Mouse (Mus musculus): ENCODE results near the gene Lamtor5.

Lamtor5 gene

GRCm38 (mm10) chr3:107278479-107279269, at the start of gene Lamtor5:
Gene Lamtor5, plus strand, starts transcription at chr3:107278858.
- DNase-seq: peak; percentile 96

- no peak for DNase-seq
Observed at GRCm38 (mm10) chr3:107229221-107229620, 49.4 kb upstream of the Lamtor5 start.

GRCm38 (mm10) chr3:107229822-107230221, 48.8 kb upstream of the Lamtor5 start:
- no peak for DNase-seq

GRCm38 (mm10) chr3:107230527-107230926, 48.1 kb upstream of the Lamtor5 start, which contains the start of gene A630076J17Rik:
Gene A630076J17Rik, plus strand, starts transcription at chr3:107230614.
- no peak for DNase-seq

- no peak for DNase-seq
Observed at GRCm38 (mm10) chr3:107231202-107231601, 47.5 kb upstream of the Lamtor5 start.

- peak; percentile 77 to 88 for DNase-seq
Observed at GRCm38 (mm10) chr3:107233351-107233813, 45.3 kb upstream of the Lamtor5 start.

- DNase-seq: no peak
Observed at GRCm38 (mm10) chr3:107233945-107234344, 44.7 kb upstream of the Lamtor5 start.

- DNase-seq: no peak
Observed at GRCm38 (mm10) chr3:107238051-107238450, 40.6 kb upstream of the Lamtor5 start.

- DNase-seq: no peak
Observed at GRCm38 (mm10) chr3:107238471-107238980, 40.1 kb upstream of the Lamtor5 start.

GRCm38 (mm10) chr3:107239607-107240006, 39.1 kb upstream of the Lamtor5 start, which contains the start of gene Prok1:
Gene Prok1, minus strand, starts transcription at chr3:107239707.
- DNase-seq: no peak

- DNase-seq: no peak
Observed at GRCm38 (mm10) chr3:107241389-107242094, 37.1 kb upstream of the Lamtor5 start.

- DNase-seq: no peak
Observed at GRCm38 (mm10) chr3:107246876-107247275, 31.8 kb upstream of the Lamtor5 start.

GRCm38 (mm10) chr3:107249042-107249441, 29.6 kb upstream of the Lamtor5 start:
- no peak for DNase-seq

GRCm38 (mm10) chr3:107250320-107250719, 28.3 kb upstream of the Lamtor5 start:
- no peak for DNase-seq

GRCm38 (mm10) chr3:107252035-107252434, 26.6 kb upstream of the Lamtor5 start:
- no peak for DNase-seq

GRCm38 (mm10) chr3:107253925-107254324, 24.7 kb upstream of the Lamtor5 start:
- no peak for DNase-seq

- DNase-seq: no peak
Observed at GRCm38 (mm10) chr3:107255992-107256391, 22.7 kb upstream of the Lamtor5 start.

- DNase-seq: no peak
Observed at GRCm38 (mm10) chr3:107256724-107257123, 21.9 kb upstream of the Lamtor5 start.

GRCm38 (mm10) chr3:107257924-107258323, 20.7 kb upstream of the Lamtor5 start:
- no peak for DNase-seq

- no peak for DNase-seq
Observed at GRCm38 (mm10) chr3:107260956-107261850, 17.5 kb upstream of the Lamtor5 start.

- no peak for DNase-seq
Observed at GRCm38 (mm10) chr3:107261851-107262165, 16.9 kb upstream of the Lamtor5 start.

- DNase-seq: no peak
Observed at GRCm38 (mm10) chr3:107266814-107267345, 11.8 kb upstream of the Lamtor5 start.
